Mouse (Mus musculus): ENCODE data around the gene Socs1.

DNA sequence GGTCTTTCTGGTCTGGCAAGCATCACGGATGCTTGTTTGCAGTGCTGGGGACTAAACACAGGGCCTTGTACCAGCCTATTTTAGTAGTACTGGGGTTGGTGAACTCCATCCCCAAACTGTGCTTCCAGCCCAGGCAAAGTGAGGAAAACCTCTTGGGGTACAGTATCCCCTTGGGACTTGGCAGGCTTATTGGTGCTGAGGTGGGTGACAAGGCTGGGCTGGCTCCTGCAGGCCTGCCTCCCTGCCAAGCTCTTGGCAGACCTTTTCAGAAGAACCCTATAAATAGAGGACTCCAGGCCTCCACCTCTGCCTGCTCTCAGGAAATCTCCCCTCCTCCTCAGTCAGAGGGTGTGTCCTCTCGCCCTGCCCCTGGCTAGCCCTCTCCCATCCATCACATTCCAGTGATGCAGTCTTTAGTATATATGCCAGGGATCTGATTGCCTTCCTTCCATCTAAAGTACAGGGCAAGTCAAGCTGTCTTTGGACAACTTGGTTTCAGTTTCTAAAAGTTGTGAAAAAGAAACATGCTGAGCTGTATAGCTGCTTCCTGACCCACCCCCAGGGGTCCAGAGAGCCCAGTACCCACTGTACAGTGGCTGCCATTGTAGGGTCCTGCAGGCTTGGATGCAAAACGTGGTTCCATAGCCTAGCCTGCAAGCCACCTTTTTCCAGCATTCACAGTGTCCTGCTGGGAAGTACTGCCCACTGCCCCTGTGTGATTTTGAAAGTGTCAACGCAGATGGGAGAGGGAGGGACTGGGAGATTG is 1.6 kb upstream of the Socs1 start:
- no peak for TF ChIP-seq CTCF (IDR thresholded peaks at IDR 0.05; ENCODE audit: control insufficient read depth, insufficient read depth, low read length)
- no peak for TF ChIP-seq POLR2A (IDR thresholded peaks at IDR 0.05; ENCODE audit: borderline replicate concordance, control insufficient read depth, low read depth, low read length)

Data from bone marrow, adult 2 months (tissue).